In the genomic region with DNA sequence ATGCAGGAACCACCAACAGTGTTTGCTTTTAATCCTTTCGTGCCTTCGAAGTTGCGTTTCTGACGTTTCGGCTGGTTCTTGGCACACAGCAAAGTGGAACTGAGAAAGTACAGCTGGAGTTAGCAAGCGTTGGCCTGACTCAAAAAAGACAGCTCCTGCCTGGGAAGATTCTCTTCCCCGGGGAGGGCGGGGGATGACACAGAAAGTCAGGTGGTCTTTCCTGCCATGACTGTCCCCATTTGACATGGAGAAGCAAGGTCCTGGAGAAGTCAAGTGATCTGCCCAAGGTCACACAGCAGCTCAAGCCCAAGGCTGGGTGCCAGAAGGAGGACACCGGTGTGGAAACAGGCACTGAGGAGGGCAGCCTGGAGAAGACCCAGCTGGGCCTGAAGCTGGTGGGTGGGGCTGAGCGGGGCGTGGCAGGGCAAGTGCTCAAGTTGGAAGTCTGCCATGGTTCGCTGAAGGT, we compare ENCODE assay signal across 13 mouse cellular contexts.
DNase-seq lines count a peak whose midpoint lies in the region; TF ChIP-seq lines count a peak whose summit lies in the region.
"Had no signal": no experiment of that assay in that cellular context is flagged by ENCODE, and none has a peak within 500 bp of the region (broad histone marks: within the 10 kb centered on the region; RNA-seq: fewer than 3 reads in every experiment).

No protein-coding gene starts in this region.

- peak; percentile 59 for DNase-seq in right cerebral cortex, adult 18-20 months
- DNase-seq in right cerebral cortex, postnatal 4 days: no peak
- DNase-seq in left cerebral cortex, adult 2 months (ENCODE audit: extremely low spot score in 1 of 2, low spot score in 2 of 2): peak; percentile 31 to 46
- peak; percentile 60 for DNase-seq in lung, postnatal 14 days
- peak; percentile 57 for DNase-seq in testis, postnatal 10 days (ENCODE audit: low spot score)
- no peak for DNase-seq in adrenal gland, postnatal 14 days
- DNase-seq in liver: no peak
- no peak for DNase-seq in spleen, postnatal 10 days (ENCODE audit: low spot score in 2 of 2)
- DNase-seq: gastrocnemius, postnatal 25 days; kidney, adult 9 months had no signal

- TF ChIP-seq CTCF in left cerebral cortex, adult 2 months (IDR thresholded peaks at IDR 0.05): no peak

- no peak overlapping the region for H3K4me3 ChIP-seq in left cerebral cortex, adult 2 months
- H3K4me3 ChIP-seq: hindbrain, embryonic 12.5 days; midbrain, embryonic 15.5 days had no signal

- intact Hi-C loops in left cerebral cortex, adult 2 months (cut with DNase I): no loop called here

- peak overlapping the region; percentile 44; the same call in 1 of the 2 replicates for H3K27ac ChIP-seq in left cerebral cortex, adult 2 months
- H3K27ac ChIP-seq: hindbrain, embryonic 12.5 days; liver, embryonic 14.5 days; midbrain, embryonic 15.5 days had no signal

Comparison
In these comparisons a context has a peak if more than half of its experiments do, and no peak if none do; other contexts are left out.
1. DNase-seq: peak in right cerebral cortex, adult 18-20 months (single experiment), left cerebral cortex, adult 2 months (2 of 2), lung, postnatal 14 days (single experiment) and testis, postnatal 10 days (single experiment); none in right cerebral cortex, postnatal 4 days (single experiment), adrenal gland, postnatal 14 days (single experiment), liver (single experiment) and spleen, postnatal 10 days (0 of 2).